Mouse (Mus musculus): ENCODE measurements at regions not wholly inside any gene's neighbourhood (a gene's known extent, or its start where the extent isn't known, plus 50 kb on each side); places are given as distances from the start of the nearest gene placed in this dataset.

- in situ Hi-C loops (cut with MboI; ENCODE audit: unreplicated experiment in 2 of 2): loop anchor here in 1 of 2 experiments (10.0 kb wide), 2 partner anchors 303 to 643 kb away; no protein-coding TSS in a partner anchor
Observed at GRCm38 (mm10) chr6:108717681-108718080, 57.3 kb downstream of the Bhlhe40 start.

GRCm38 (mm10) chr6:108718887-108719286, 58.5 kb downstream of the Bhlhe40 start:
- in situ Hi-C loops (cut with MboI; ENCODE audit: unreplicated experiment in 2 of 2): loop anchor here in 1 of 2 experiments (10.0 kb wide), 2 partner anchors 304 to 644 kb away; no protein-coding TSS in a partner anchor

- in situ Hi-C loops (cut with MboI; ENCODE audit: unreplicated experiment in 2 of 2): loop anchor here in 1 of 2 experiments (10.0 kb wide), 2 partner anchors 305 to 645 kb away; no protein-coding TSS in a partner anchor
Observed at GRCm38 (mm10) chr6:108719977-108720376, 59.5 kb downstream of the Bhlhe40 start.

GRCm38 (mm10) chr6:108720978-108721377, 60.5 kb downstream of the Bhlhe40 start:
- in situ Hi-C loops (cut with MboI; ENCODE audit: unreplicated experiment in 2 of 2): no loop called here

GRCm38 (mm10) chr6:108721557-108721956, 61.1 kb downstream of the Bhlhe40 start:
- in situ Hi-C loops (cut with MboI; ENCODE audit: unreplicated experiment in 2 of 2): no loop called here

- in situ Hi-C loops (cut with MboI; ENCODE audit: unreplicated experiment in 2 of 2): no loop called here
Observed at GRCm38 (mm10) chr6:108723236-108723635, 59.7 kb upstream of the Arl8b start.

- in situ Hi-C loops (cut with MboI; ENCODE audit: unreplicated experiment in 2 of 2): no loop called here
Observed at GRCm38 (mm10) chr6:108723751-108724150, 59.1 kb upstream of the Arl8b start.

GRCm38 (mm10) chr6:108731107-108731630, 51.7 kb upstream of the Arl8b start:
- in situ Hi-C loops (cut with MboI; ENCODE audit: unreplicated experiment in 2 of 2): loop anchor here (10.0 to 25.0 kb wide), 3 partner anchors 316 to 1919 kb away; partner anchors contain the start of gene Crbn (in 2 of the 2)
